Mouse (Mus musculus) forebrain, embryonic 12.5 days (tissue): ENCODE measurements around the gene Birc7. TPM values are rescaled to one million over a fixed set of nuclear protein-coding genes. Genes with fewer than 3 reads are reported as not detected.
A peak's percentile ranks its signal among the peaks of the same experiment; 100 is the strongest.

ENCODE experiments used
- ATAC-seq: fragments of 200-750 bp; cut with Nextera tagmentation; 2 replicates; pipeline ENCODE4 v1.8.0; 2017; ENCODE audit warnings: moderate TSS enrichment; ENCODE audit not compliant: low FRiP score
- H3K27ac ChIP-seq: fragments of 300-500 bp; sonication (generic); 2 replicates; pipeline ENCODE4 v1.5.1; 2016; ENCODE audit warnings: mild to moderate bottlenecking
- H3K27me3 ChIP-seq: fragments of 300-500 bp; sonication (generic); 2 replicates; pipeline ENCODE4 v1.6.1; 2016; ENCODE audit warnings: mild to moderate bottlenecking
- H3K36me3 ChIP-seq: fragments of 300-500 bp; sonication (generic); replicated peaks from 2 replicates; pipeline ENCODE4 v1.6.1; 2016; ENCODE audit warnings: mild to moderate bottlenecking
- H3K4me1 ChIP-seq: fragments of 300-500 bp; sonication (generic); 2 replicates; pipeline ENCODE4 v1.6.1; 2016
- H3K4me2 ChIP-seq: fragments of 300-500 bp; sonication (generic); 2 replicates; pipeline ENCODE4 v1.6.1; 2016; ENCODE audit warnings: mild to moderate bottlenecking, moderate library complexity
- H3K4me3 ChIP-seq: fragments of 300-500 bp; sonication (generic); replicated peaks from 2 replicates; pipeline ENCODE4 v1.5.1; 2016; ENCODE audit warnings: mild to moderate bottlenecking
- H3K9ac ChIP-seq: fragments of 300-500 bp; sonication (generic); 2 replicates; pipeline ENCODE4 v1.6.1; 2016; ENCODE audit warnings: mild to moderate bottlenecking
- H3K9me3 ChIP-seq: fragments of 300-500 bp; sonication (generic); 2 replicates; pipeline ENCODE4 v1.6.1; 2016
- WGBS: fragments of 180-500 bp; shearing (Covaris S2); methylation state at CpG from one replicate; pipeline ENCODE4 v1.1.7; 2016; 5-methylcytosine and 5-hydroxymethylcytosine counted together
- polyA plus RNA-seq: library from polyadenylated mRNA; unstranded; fragments of >200 nt; fragmentation: Nextera tagmentation; extraction: Ambion mirVana; gene quantifications from 2 replicates; pipeline ENCODE4 v1.2.1, GENCODE M21; 2016

Gene Birc7
- polyA plus RNA-seq, 1 experiment from 2014 or later, result 0.11 TPM

DNA sequence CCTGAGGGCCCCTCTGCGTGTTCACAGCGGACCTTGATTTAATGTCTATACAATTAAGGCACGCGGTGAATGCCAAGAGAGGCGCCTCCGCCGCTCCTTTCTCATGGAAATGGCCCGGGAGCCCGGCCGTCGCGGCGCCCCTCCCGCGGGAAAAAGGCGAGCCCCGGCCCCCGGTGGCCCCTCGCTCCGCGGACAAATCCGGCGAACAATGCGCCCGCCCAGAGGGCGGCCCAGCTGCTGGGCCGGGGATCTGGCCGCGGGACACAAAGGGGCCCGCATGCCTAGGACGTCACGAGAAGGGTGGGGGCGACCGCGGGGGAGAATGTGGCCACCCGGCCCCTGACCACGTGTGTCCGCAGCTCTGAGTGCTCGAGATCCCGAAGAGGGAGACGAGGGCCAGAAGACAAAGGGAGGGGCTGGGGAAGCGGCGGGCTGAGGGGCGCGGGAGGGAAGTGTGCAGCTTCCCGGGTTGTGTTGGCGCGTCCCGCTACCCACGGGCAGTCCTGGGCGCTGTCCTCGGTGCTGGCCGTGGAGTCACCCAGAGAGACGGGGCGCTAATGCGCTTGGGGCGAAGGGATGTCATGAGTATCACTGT, 34.7 kb upstream of the Birc7 start:
- Histone ChIP-seq H3K36me3 (no peaks in the 10 kb centered on the region), H3K4me3 (peak overlapping the region; percentile 90), H3K9ac (peak overlapping the region; percentile 97), H3K4me2 (peak overlapping the region; percentile 68), H3K4me1 (peaks cover 70% of the 10 kb centered on the region), H3K27me3 (peaks cover 32% of the 10 kb centered on the region; the same call in 1 of the 2 replicates), H3K9me3 (no peaks in the 10 kb centered on the region), H3K27ac (peak overlapping the region; percentile 99)
- peak; percentile 64 for ATAC-seq
- WGBS, result under 1% methylated on average over 55 of the region's 57 CpGs

DNA sequence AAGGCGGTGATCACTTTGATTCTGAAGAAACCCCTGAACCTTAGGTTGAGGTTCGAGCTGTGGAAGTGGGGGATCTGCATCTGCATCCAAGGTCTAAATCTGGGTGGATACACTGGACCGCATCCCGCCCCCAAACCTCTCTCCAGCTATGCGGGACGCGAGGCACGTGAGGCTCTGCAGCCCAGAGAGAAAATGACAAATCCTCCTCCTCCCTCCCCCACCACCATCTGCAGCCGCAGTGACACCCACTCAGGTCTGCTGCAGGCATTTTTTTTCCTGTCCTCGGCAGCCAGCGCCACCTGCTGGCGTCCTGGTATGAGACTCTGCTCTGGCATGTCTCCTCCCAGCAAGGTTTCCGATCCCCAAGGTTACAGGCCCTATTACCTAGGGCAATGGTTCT, 34.1 kb upstream of the Birc7 start:
- H3K4me1 ChIP-seq, result peaks cover 65% of the 10 kb centered on the region
- peak overlapping the region; percentile 90 for H3K4me3 ChIP-seq
- ATAC-seq, result peak; percentile 62
- H3K27me3 ChIP-seq, result peaks cover 32% of the 10 kb centered on the region; the same call in 1 of the 2 replicates
- under 1% methylated on average over 13 of the region's 13 CpGs for WGBS
- no peaks in the 10 kb centered on the region for H3K9me3 ChIP-seq
- no peaks in the 10 kb centered on the region for H3K36me3 ChIP-seq
- peak overlapping the region; percentile 68 for H3K4me2 ChIP-seq
- H3K27ac ChIP-seq, result peak overlapping the region; percentile 99
- peak overlapping the region; percentile 97 for H3K9ac ChIP-seq

- no peak for ATAC-seq
- peak overlapping the region; percentile 99 for H3K27ac ChIP-seq
- peak overlapping the region; percentile 90 for H3K4me3 ChIP-seq
- H3K36me3 ChIP-seq, result no peaks in the 10 kb centered on the region
- peaks cover 27% of the 10 kb centered on the region; the same call in 1 of the 2 replicates for H3K27me3 ChIP-seq
- 70% methylated on average over 3 of the region's 3 CpGs for WGBS
- H3K4me1 ChIP-seq, result peaks cover 59% of the 10 kb centered on the region
- H3K4me2 ChIP-seq, result peak overlapping the region; percentile 68
- peak overlapping the region; percentile 97 for H3K9ac ChIP-seq
- no peaks in the 10 kb centered on the region for H3K9me3 ChIP-seq
Observed at GRCm38 (mm10) chr2:180895321-180895720, 33.5 kb upstream of the Birc7 start.

DNA sequence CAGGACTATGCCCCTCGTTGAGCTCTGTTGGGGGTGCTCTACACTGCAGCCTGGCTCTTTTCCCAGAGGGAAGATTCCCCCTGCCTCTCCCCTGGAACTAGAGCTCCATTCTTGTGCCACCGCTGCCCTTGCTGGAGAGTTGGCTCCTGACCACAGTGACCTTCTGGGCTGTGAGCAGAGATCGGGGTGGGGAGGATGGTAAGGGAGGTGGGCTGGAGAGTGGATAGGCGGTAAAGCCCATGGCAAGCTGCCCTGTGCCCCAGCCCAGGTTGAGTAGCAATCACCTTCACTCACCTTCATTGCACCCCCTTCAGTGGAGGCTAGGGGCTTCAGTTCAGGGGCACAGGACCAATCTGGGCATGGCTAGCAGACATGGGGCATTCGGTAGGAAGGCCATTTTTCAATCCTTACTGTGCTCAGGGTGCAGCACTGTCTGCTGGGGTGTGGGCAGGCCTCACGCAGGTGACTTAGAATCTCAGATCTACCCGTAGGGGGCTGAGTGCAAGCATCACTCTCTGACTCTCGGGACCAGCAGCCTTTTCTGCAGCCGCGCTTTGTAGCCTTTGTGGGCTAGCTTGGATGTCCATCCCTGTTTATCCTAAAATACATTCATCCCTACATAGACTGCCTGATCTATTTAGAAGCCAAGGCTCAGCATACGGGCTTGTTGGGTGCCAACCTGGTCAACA, 32.8 kb upstream of the Birc7 start:
- Histone ChIP-seq H3K27ac (peak overlapping the region; percentile 99), H3K36me3 (no peaks in the 10 kb centered on the region), H3K27me3 (peaks cover 23% of the 10 kb centered on the region; the same call in 1 of the 2 replicates), H3K9ac (peak overlapping the region; percentile 97; the same call in 1 of the 2 replicates), H3K4me1 (peaks cover 52% of the 10 kb centered on the region), H3K9me3 (no peaks in the 10 kb centered on the region), H3K4me2 (peak overlapping the region; percentile 68), H3K4me3 (peak overlapping the region; percentile 90; the same call in 1 of the 2 replicates)
- 78% methylated on average over 11 of the region's 11 CpGs for WGBS
- ATAC-seq, result no peak

- 72% methylated on average over 15 of the region's 15 CpGs for WGBS
- H3K9ac ChIP-seq, result no peak overlapping the region
- H3K4me2 ChIP-seq, result no peak overlapping the region
- peak overlapping the region; percentile 99 for H3K27ac ChIP-seq
- no peak for ATAC-seq
- H3K36me3 ChIP-seq, result no peaks in the 10 kb centered on the region
- H3K4me3 ChIP-seq, result no peak overlapping the region
- H3K4me1 ChIP-seq, result peaks cover 42% of the 10 kb centered on the region
- H3K9me3 ChIP-seq, result no peaks in the 10 kb centered on the region
- H3K27me3 ChIP-seq, result 0 out of 2 replicates have a peak, but pooled peaks cover 14% of the 10 kb centered on the region
Observed at GRCm38 (mm10) chr2:180896819-180897625, 31.8 kb upstream of the Birc7 start.

DNA sequence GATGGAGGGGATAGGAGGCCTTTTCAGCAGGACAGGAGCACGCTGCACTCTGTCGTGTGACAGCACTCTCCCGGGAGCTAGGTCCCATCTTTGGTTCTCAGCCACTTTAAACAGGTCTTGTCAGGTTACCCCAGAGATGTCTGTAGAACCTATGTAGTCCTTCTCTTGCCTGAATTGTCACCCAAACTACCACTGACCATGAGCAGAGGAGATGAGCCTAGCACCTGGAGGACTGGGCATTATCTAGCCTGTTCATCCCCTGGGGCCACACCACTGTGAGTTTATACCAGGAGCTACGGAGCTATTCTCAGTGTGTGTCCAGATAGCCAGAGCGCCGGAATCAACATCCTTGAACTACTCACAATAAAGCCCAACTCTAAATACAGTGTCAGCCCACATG, 31.0 kb upstream of the Birc7 start:
- H3K4me2 ChIP-seq, result no peak overlapping the region
- no peak overlapping the region for H3K9ac ChIP-seq
- ATAC-seq, result no peak
- H3K4me3 ChIP-seq, result no peak overlapping the region
- no peaks in the 10 kb centered on the region for H3K36me3 ChIP-seq
- H3K27me3 ChIP-seq, result 0 out of 2 replicates have a peak, but pooled peaks cover 12% of the 10 kb centered on the region
- peak overlapping the region; percentile 99 for H3K27ac ChIP-seq
- H3K9me3 ChIP-seq, result no peaks in the 10 kb centered on the region
- H3K4me1 ChIP-seq, result peaks cover 37% of the 10 kb centered on the region
- 84% methylated on average over 6 of the region's 6 CpGs for WGBS

DNA sequence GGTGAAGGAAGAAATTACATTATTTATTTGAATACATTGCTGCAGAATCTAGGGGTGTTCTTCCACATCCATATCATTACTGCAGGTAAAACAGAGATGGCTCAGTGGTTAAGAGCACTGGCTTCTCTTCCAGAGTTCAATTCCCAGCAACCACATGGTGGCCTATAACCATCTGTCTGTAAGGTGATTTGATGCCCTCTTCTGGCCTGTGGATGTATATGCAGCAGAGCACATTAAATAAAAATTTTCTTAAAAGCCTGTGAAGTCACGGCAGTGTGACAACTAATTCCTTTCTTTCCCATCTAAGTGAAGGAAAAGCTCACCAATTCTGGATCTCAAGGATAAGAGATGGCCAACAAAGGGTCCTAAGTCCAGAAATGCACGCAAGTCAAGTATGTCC, 26.7 kb upstream of the Birc7 start:
- H3K36me3 ChIP-seq, result peaks cover 27% of the 10 kb centered on the region; the same call in 1 of the 2 replicates
- no peaks in the 10 kb centered on the region for H3K9me3 ChIP-seq
- no peak overlapping the region for H3K4me2 ChIP-seq
- peak; percentile 36; the same call in 1 of the 2 replicates for ATAC-seq
- no peak overlapping the region for H3K9ac ChIP-seq
- H3K4me3 ChIP-seq, result no peak overlapping the region
- no peak overlapping the region for H3K27ac ChIP-seq
- H3K4me1 ChIP-seq, result peaks cover 22% of the 10 kb centered on the region
- H3K27me3 ChIP-seq, result no peaks in the 10 kb centered on the region
- WGBS, result 32% methylated on average over 2 of the region's 2 CpGs

- Histone ChIP-seq H3K9me3 (no peaks in the 10 kb centered on the region), H3K9ac (no peak overlapping the region), H3K4me1 (peaks cover 11% of the 10 kb centered on the region), H3K4me3 (no peak overlapping the region), H3K36me3 (peaks cover 44% of the 10 kb centered on the region), H3K27ac (no peak overlapping the region), H3K27me3 (no peaks in the 10 kb centered on the region), H3K4me2 (no peak overlapping the region)
- 94% methylated on average over 18 of the region's 18 CpGs for WGBS
- ATAC-seq, result no peak
Observed at GRCm38 (mm10) chr2:180904435-180905208, 24.2 kb upstream of the Birc7 start.

DNA sequence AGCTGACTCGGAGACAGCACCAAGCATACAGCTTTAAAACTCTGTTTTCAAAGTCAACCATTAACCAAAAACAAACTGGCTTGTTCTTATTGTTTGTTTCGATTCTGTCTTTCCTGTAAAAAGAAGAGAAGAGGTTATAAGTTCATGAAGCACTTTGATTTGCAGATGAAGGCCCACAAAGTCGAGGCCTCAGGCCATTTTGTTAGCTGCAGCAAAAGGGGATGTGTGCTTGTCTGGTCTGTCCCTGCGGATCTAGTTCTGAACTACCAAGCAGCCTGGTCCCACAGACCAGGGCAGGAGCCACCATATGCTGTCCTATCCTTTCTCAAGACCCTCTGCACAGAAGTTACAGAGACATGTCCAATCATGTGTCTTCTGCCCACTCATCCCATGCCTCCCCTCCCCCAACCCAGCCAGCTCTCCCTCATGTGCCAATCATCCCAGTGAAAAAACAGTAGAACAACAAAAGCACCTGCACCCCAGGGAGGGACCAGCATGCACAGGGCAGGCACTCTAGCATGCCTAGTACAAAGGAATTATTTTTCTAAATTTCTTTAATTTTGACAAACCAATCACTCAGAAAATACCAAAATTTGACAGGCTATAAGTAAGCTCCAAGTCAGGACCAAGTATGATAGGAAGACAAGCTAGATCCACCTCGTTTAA, 23.1 kb upstream of the Birc7 start:
- Histone ChIP-seq H3K36me3 (peaks cover 54% of the 10 kb centered on the region), H3K4me1 (peaks cover 11% of the 10 kb centered on the region), H3K4me2 (no peak overlapping the region), H3K9me3 (no peaks in the 10 kb centered on the region), H3K27me3 (no peaks in the 10 kb centered on the region), H3K4me3 (no peak overlapping the region), H3K9ac (no peak overlapping the region), H3K27ac (no peak overlapping the region)
- WGBS, result 81% methylated on average over 5 of the region's 5 CpGs
- ATAC-seq, result 0 out of 2 replicates have a peak, but pooled peaks have one; percentile 28

DNA sequence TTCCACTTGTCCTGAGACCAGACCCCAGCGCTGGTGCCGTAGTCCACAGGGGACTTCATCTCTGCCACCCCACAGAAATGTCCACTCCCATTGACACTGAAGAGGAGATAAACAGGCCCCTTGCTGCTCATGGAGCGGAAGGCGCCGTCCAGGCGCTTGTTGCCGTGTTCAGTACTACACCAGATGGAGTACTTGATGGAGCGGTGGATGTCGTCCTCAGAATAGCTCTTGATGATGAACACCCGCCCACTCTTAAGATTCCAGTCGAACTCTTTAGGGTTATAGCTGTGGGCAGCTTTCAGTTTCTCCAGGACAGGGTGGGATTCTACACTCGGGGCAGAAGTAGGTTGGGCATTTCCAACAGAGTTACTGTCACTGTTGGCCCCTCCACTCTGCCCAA, 17.9 kb upstream of the Birc7 start:
- Histone ChIP-seq H3K27ac (no peak overlapping the region), H3K4me1 (peaks cover 6% of the 10 kb centered on the region), H3K9ac (no peak overlapping the region), H3K9me3 (no peaks in the 10 kb centered on the region), H3K4me2 (no peak overlapping the region), H3K4me3 (no peak overlapping the region), H3K36me3 (peaks cover 81% of the 10 kb centered on the region), H3K27me3 (no peaks in the 10 kb centered on the region)
- 90% methylated on average over 12 of the region's 12 CpGs for WGBS
- ATAC-seq, result no peak

GRCm38 (mm10) chr2:180915886-180916433, 12.9 kb upstream of the Birc7 start:
- no peak overlapping the region for H3K27ac ChIP-seq
- H3K4me3 ChIP-seq, result no peak overlapping the region
- H3K27me3 ChIP-seq, result no peaks in the 10 kb centered on the region
- no peak overlapping the region for H3K9ac ChIP-seq
- H3K36me3 ChIP-seq, result peaks cover 73% of the 10 kb centered on the region
- 88% methylated on average over 3 of the region's 3 CpGs for WGBS
- ATAC-seq, result no peak
- no peaks in the 10 kb centered on the region for H3K9me3 ChIP-seq
- no peak overlapping the region for H3K4me2 ChIP-seq
- H3K4me1 ChIP-seq, result peaks cover 17% of the 10 kb centered on the region
